Mouse (Mus musculus) thymus, adult 2 months (tissue): Measurements from ENCODE around the gene Frmd4a.

Experiments
- CTCF ChIP-seq: fragments of 200-500 bp; IDR thresholded peaks from 2 replicates; pipeline ENCODE4 v1.5.1; 2012; ENCODE audit warnings: mild to moderate bottlenecking, control low read depth, low read length, moderate library complexity, borderline replicate concordance; ENCODE audit not compliant: control insufficient read depth, poor library complexity, insufficient read depth; ENCODE audit errors: extremely low read depth
- POLR2A ChIP-seq: fragments of 200-500 bp; IDR thresholded peaks from 2 replicates; pipeline ENCODE4 v1.6.1; 2012; ENCODE audit warnings: mild to moderate bottlenecking, low read length, control low read depth, moderate library complexity; ENCODE audit not compliant: control insufficient read depth, poor library complexity, insufficient read depth; ENCODE audit errors: extremely low read depth

DNA sequence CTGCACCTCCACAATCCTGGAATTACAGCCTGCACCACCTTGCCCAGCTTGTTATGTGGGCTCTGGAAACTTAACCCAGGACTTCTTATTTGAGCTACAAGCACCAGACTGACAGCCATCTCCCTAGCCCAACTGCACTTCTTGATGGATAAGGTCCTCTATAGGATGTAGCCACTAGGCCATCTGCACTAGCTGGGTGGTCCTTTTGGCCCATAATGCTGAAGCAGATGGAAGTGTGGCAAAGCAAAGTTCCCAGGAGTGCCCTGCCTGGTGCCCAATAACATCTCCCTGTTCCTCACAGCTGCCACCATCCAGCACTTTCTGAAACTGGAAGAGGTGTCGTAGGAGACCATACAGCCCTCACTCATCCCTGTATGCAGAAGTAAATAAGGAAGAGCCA lies 353.8 kb downstream of the Frmd4a start:
- TF ChIP-seq CTCF (no peak), POLR2A (no peak)
